Mouse (Mus musculus) intestine, embryonic 15.5 days (tissue): ENCODE data around the gene Gna15. TPM values are rescaled to one million over a fixed set of nuclear protein-coding genes. Genes with fewer than 3 reads are reported as not detected.

ENCODE experiments used
- ATAC-seq: fragments of 200-750 bp; cut with Nextera tagmentation; 2 replicates; pipeline ENCODE4 v1.8.0; 2017; ENCODE audit warnings: moderate TSS enrichment, moderate library complexity
- H3K27ac ChIP-seq: fragments of 300-500 bp; sonication (generic); 2 replicates; pipeline ENCODE4 v1.5.1; 2015; ENCODE audit warnings: mild to moderate bottlenecking, inconsistent platforms
- H3K27me3 ChIP-seq: fragments of 300-500 bp; sonication (generic); replicated peaks from 2 replicates; pipeline ENCODE4 v1.6.1; 2015; ENCODE audit warnings: inconsistent platforms
- H3K36me3 ChIP-seq: fragments of 300-500 bp; sonication (generic); 2 replicates; pipeline ENCODE4 v1.6.1; 2015; ENCODE audit warnings: inconsistent platforms
- H3K4me1 ChIP-seq: fragments of 300-500 bp; sonication (generic); replicated peaks from 2 replicates; pipeline ENCODE4 v1.6.1; 2015; ENCODE audit warnings: inconsistent platforms
- H3K4me2 ChIP-seq: fragments of 300-500 bp; sonication (generic); replicated peaks from 2 replicates; pipeline ENCODE4 v1.6.1; 2015; ENCODE audit warnings: mild to moderate bottlenecking, inconsistent platforms
- H3K4me3 ChIP-seq: fragments of 300-500 bp; sonication (generic); replicated peaks from 2 replicates; pipeline ENCODE4 v1.5.1; 2015; ENCODE audit warnings: inconsistent platforms
- H3K9ac ChIP-seq: fragments of 300-500 bp; sonication (generic); 2 replicates; pipeline ENCODE4 v1.6.1; 2015; ENCODE audit warnings: inconsistent platforms
- H3K9me3 ChIP-seq: fragments of 300-500 bp; sonication (generic); 2 replicates; pipeline ENCODE4 v1.6.1; 2016; ENCODE audit warnings: inconsistent platforms
- WGBS: fragments of 180-500 bp; shearing (Covaris S2); methylation state at CpG from one replicate; pipeline ENCODE4 v1.1.7; 2015; 5-methylcytosine and 5-hydroxymethylcytosine counted together
- polyA plus RNA-seq: library from polyadenylated mRNA; unstranded; fragments of >200 nt; fragmentation: Nextera tagmentation; extraction: Ambion mirVana; gene quantifications from 2 replicates; pipeline ENCODE4 v1.2.1, GENCODE M21; 2015

Gene Gna15
- polyA plus RNA-seq, 1 experiment from 2014 or later = 0.97 TPM

DNA sequence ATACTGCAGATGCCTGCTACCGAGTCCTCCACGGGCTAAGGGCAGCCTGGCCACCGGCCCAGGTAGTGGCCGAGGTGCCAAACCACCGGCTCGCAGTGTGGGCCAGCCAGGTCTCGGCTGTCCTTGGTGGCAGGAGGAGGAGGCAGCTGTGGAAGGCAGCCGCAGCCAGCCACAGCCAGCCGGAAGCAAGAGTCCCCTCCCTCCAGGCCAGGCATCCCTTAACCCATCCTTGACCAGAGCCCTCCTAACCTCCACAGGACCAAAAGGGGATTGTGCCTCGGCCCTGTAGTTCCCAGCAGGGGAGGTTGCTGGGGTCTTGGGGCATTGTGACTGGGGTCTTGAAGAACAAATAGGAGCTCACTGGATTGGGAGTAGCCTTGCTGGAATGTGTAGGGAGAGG lies 40.2 kb upstream of the Gna15 start:
- H3K9me3 ChIP-seq = no peaks in the 10 kb centered on the region
- peaks cover 22% of the 10 kb centered on the region for H3K36me3 ChIP-seq
- WGBS = 5% methylated on average over 10 of the region's 10 CpGs
- H3K27ac ChIP-seq = peak overlapping the region; percentile 75
- no peak for ATAC-seq
- H3K4me3 ChIP-seq = peak overlapping the region; percentile 30
- H3K9ac ChIP-seq = peak overlapping the region; percentile 45
- no peaks in the 10 kb centered on the region for H3K27me3 ChIP-seq
- H3K4me2 ChIP-seq = peak overlapping the region; percentile 87
- peaks cover 61% of the 10 kb centered on the region for H3K4me1 ChIP-seq

DNA sequence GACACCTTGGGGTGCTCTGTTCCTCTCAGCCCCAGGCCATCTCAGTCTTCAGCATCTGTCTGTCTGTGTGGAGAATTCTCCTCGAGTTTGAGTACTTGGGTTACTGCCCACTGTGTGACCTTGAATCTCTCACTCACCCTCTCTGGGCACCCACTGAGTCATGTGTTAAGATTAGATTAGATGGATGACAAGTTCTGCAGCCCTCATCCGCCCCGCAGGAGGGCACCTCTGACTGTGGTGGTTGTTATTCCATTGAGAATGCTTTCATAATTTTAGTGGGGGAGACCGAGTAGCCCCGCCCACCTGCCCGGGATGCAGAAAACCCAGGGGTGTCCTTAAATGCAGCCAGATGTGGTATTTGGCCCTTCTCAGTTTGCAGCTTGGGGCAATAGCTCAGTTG lies 39.5 kb upstream of the Gna15 start:
- no peak for ATAC-seq
- Histone ChIP-seq H3K27ac (peak overlapping the region; percentile 75), H3K9me3 (no peaks in the 10 kb centered on the region), H3K27me3 (no peaks in the 10 kb centered on the region), H3K4me3 (peak overlapping the region; percentile 30; the same call in 1 of the 2 replicates), H3K4me2 (peak overlapping the region; percentile 87), H3K36me3 (peaks cover 22% of the 10 kb centered on the region), H3K4me1 (peaks cover 56% of the 10 kb centered on the region), H3K9ac (peak overlapping the region; percentile 45)
- 34% methylated on average over 6 of the region's 6 CpGs for whole genome bisulfite sequencing

DNA sequence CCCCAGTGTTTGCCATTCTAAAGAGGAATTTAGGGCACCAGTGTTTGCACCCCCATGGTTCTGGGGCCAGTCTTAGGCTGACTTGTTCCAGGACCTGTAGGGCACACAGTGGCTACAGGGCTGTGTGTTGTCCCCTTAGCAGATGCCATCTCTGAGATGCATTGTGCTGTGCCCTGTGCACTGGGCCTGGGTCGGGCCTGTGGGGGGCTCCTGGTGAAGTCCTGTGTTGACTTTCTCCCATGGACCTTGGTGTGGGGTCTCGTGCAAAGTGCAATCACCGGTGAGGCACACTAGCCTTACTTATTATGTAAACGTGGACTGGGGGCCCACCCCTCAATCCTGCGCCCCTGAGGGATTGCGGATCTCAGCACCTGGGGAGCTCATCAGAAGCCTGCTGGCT lies 38.4 kb upstream of the Gna15 start:
- peaks cover 48% of the 10 kb centered on the region for H3K4me1 ChIP-seq
- H3K27ac ChIP-seq = no peak overlapping the region
- peak overlapping the region; percentile 2 for H3K4me3 ChIP-seq
- H3K4me2 ChIP-seq = peak overlapping the region; percentile 87
- ATAC-seq = no peak
- H3K27me3 ChIP-seq = no peaks in the 10 kb centered on the region
- peaks cover 22% of the 10 kb centered on the region for H3K36me3 ChIP-seq
- no peaks in the 10 kb centered on the region for H3K9me3 ChIP-seq
- H3K9ac ChIP-seq = peak overlapping the region; percentile 23
- WGBS = 60% methylated on average over 6 of the region's 6 CpGs

DNA sequence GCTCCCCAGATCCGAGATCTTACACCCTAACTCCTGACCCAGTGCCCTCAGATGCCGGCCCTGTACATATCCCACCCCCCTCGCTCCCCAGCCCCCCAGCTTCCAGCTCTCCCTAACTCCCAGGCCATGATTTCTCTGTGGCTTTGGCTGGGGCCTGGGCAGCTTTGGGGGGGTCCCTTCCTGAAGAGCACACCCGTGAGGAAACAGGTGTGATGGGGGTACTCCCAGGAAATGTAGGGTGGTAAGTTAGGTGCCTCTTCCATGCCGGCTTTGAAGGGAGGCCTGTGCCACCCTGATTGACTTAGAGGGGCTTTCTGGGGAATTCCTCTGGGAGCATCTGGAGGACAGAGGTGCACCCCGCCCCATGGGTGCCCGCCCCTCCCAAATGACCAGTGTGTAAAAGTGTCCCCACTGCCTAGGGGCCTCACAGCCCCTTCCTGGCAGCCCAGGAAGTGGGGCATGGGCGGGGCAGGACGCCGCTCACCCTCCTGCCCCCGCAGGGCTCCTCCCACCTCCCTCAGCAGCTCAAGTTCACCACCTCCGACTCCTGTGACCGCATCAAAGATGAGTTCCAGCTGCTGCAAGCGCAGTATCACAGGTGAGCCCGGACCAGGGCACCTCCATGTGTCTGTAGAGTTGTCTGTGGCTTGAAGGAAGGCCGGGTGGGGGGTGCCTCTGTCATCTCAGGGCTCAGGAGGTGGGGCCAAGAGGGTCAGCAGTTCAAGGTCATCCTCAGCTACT lies 36.9 kb upstream of the Gna15 start:
- H3K4me2 ChIP-seq = peak overlapping the region; percentile 87
- H3K27me3 ChIP-seq = no peaks in the 10 kb centered on the region
- H3K9me3 ChIP-seq = no peaks in the 10 kb centered on the region
- H3K9ac ChIP-seq = peak overlapping the region; percentile 98
- ATAC-seq = peak; percentile 53
- peak overlapping the region; percentile 91 for H3K4me3 ChIP-seq
- 7% methylated on average over 16 of the region's 16 CpGs for WGBS
- H3K27ac ChIP-seq = peak overlapping the region; percentile 95
- H3K4me1 ChIP-seq = peaks cover 48% of the 10 kb centered on the region
- peaks cover 16% of the 10 kb centered on the region for H3K36me3 ChIP-seq

DNA sequence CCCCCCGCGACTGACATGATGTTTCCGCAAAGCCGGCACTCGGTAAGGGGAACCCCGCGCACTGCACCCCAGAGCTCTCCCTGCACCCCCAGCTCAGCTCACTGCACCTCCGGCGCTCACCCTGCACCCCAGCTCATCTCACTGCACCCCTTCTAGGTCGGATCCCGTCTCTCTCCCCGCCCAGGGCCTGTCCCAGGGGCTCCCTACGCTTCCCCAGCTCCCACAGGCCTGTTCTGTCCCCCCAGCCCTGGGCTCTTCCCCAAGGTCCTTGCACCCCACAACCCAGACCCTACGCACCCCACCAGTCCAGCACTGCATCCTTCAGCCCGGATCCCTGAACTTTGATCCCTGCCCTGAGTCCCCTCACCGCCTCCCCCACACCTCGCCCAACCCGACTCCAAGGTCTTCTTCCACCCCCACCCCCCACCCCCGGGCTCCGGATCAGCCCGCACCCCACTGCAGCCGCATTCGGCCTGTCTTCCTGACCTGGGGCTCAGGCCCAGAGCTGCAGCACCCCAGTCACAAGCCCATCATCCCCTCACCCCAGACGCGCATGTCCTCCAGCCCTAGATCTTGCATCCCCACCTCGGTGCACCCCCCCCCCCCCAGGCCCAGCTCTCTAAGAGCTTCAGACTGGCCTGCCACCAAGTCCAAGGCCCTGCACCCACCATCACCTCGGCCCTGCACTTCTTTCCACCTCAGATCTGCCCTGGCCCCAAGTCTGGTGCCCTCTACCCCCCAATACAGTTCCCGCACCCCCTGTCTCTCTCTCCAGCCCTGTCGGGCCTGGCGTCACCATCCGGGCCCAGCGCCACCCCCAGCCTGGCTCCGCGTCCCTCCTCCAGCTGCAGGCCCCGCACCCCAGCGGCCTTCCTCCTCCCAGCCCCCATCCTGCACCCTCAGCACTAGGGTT lies 35.9 kb upstream of the Gna15 start:
- Histone ChIP-seq H3K9ac (peak overlapping the region; percentile 98), H3K27ac (peak overlapping the region; percentile 95), H3K36me3 (peaks cover 6% of the 10 kb centered on the region; the same call in 1 of the 2 replicates), H3K4me3 (peak overlapping the region; percentile 91), H3K9me3 (no peaks in the 10 kb centered on the region), H3K4me1 (peaks cover 42% of the 10 kb centered on the region), H3K4me2 (peak overlapping the region; percentile 87), H3K27me3 (no peaks in the 10 kb centered on the region)
- under 1% methylated on average over 35 of the region's 36 CpGs for WGBS
- peak; percentile 54 for ATAC-seq

- Histone ChIP-seq H3K4me1 (peaks cover 35% of the 10 kb centered on the region), H3K4me2 (peak within 1 kb of the TSS; percentile 87), H3K4me3 (peak within 1 kb of the TSS; percentile 91), H3K27ac (peak within 1 kb of the TSS; percentile 95), H3K36me3 (peaks cover 3% of the 10 kb centered on the region; the same call in 1 of the 2 replicates), H3K27me3 (no peaks in the 10 kb centered on the region), H3K9me3 (no peaks in the 10 kb centered on the region), H3K9ac (peak within 1 kb of the TSS; percentile 98)
- under 1% methylated on average over 51 of the region's 53 CpGs for WGBS
- peak; percentile 81 for ATAC-seq
Observed at GRCm38 (mm10) chr10:81559163-81559626, 35.2 kb upstream of the Gna15 start, which contains the start of gene Aes. Gene Aes (plus strand): TSS chr10:81559488.

- H3K9me3 ChIP-seq = no peaks in the 10 kb centered on the region
- 19% methylated on average over 1 of the region's 1 CpGs for WGBS
- peaks cover 3% of the 10 kb centered on the region; the same call in 1 of the 2 replicates for H3K36me3 ChIP-seq
- H3K4me3 ChIP-seq = no peak overlapping the region
- H3K4me1 ChIP-seq = peaks cover 20% of the 10 kb centered on the region
- no peak for ATAC-seq
- no peak overlapping the region for H3K4me2 ChIP-seq
- no peaks in the 10 kb centered on the region for H3K27me3 ChIP-seq
- no peak overlapping the region for H3K27ac ChIP-seq
- H3K9ac ChIP-seq = no peak overlapping the region
Observed at GRCm38 (mm10) chr10:81557491-81557890, 33.5 kb upstream of the Gna15 start.

GRCm38 (mm10) chr10:81556282-81556681 lies 32.3 kb upstream of the Gna15 start:
- ATAC-seq = no peak
- Histone ChIP-seq H3K9ac (no peak overlapping the region), H3K4me2 (no peak overlapping the region), H3K36me3 (no peaks in the 10 kb centered on the region), H3K4me3 (no peak overlapping the region), H3K27me3 (no peaks in the 10 kb centered on the region), H3K27ac (no peak overlapping the region), H3K4me1 (peaks cover 15% of the 10 kb centered on the region), H3K9me3 (no peaks in the 10 kb centered on the region)
- 76% methylated on average over 3 of the region's 3 CpGs for WGBS

DNA sequence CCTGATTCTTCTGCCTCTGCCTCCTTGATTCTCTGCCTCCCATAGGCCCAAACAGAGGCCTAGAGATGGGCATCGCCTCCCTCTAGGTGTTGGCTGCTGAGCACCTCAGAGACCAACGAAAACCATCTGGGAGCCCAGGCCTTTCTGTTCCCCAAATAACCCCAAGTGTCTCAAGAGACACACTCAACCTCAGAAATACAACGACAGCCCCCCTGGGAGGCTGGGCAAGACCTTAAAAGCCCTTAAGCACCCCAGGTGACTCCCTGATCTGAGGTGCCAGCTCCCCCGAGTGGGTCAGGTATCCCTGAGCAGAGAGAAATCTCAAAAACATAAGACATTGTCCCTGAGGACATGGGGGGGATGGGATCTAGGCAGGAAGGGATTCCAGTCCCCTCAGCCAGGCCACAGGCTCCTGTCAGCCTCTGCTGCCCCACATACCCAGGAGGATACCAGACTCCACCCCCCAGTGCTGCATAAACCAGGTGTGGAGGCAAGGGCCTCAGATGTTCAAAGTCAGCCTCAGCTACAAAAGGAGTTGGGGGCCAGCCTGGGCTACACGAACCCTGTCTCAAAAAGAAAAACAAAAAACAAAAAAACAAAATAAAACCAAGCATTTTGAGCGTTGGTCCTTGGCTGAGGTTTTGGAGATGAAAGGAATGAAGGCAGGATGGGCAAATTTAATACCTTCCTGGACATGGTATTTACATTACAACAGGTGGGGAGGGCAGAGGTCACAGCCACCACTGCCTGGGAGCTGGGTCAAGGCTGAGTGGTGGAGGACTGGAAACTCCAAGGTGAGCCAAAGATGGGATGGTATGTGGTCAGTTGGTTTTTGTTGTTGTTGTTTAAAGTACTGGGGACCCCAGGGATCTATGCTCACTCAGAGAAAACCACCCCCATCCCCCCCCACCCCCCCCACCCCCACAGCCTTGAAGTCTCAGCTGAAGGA lies 30.1 kb upstream of the Gna15 start:
- peaks cover 9% of the 10 kb centered on the region for H3K4me1 ChIP-seq
- no peak for ATAC-seq
- H3K9ac ChIP-seq = no peak overlapping the region
- H3K27ac ChIP-seq = no peak overlapping the region
- no peak overlapping the region for H3K4me2 ChIP-seq
- H3K9me3 ChIP-seq = no peaks in the 10 kb centered on the region
- no peaks in the 10 kb centered on the region for H3K36me3 ChIP-seq
- WGBS = 83% methylated on average over 6 of the region's 6 CpGs
- no peaks in the 10 kb centered on the region for H3K27me3 ChIP-seq
- no peak overlapping the region for H3K4me3 ChIP-seq

DNA sequence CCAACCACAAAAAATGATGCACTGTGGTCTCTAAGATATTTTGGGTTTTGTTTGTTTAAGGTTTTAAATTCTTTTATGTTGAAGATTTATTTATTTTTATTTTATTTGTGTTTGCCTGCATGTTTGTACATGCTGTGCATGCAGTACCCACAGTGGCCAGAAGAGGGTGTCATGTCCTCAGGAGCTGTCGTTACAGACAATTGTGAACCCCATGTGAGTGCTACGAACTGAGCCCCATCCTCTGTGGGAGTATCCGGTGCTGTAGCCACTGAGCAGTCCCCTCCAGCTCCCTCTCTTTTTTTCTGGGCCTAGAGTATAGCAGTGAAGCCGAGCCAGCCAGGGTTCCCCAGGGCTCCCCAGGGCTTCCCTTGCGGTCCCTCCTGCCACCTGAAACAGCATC lies 29.2 kb upstream of the Gna15 start:
- WGBS = 91% methylated on average over 5 of the region's 5 CpGs
- no peaks in the 10 kb centered on the region for H3K9me3 ChIP-seq
- H3K27me3 ChIP-seq = no peaks in the 10 kb centered on the region
- H3K36me3 ChIP-seq = no peaks in the 10 kb centered on the region
- peaks cover 6% of the 10 kb centered on the region for H3K4me1 ChIP-seq
- no peak overlapping the region for H3K9ac ChIP-seq
- ATAC-seq = no peak
- no peak overlapping the region for H3K4me3 ChIP-seq
- H3K27ac ChIP-seq = no peak overlapping the region
- H3K4me2 ChIP-seq = no peak overlapping the region

GRCm38 (mm10) chr10:81551597-81552102 lies 27.6 kb upstream of the Gna15 start:
- Histone ChIP-seq H3K27me3 (no peaks in the 10 kb centered on the region), H3K9me3 (no peaks in the 10 kb centered on the region), H3K9ac (no peak overlapping the region), H3K4me1 (peaks cover 11% of the 10 kb centered on the region), H3K27ac (peak overlapping the region; percentile 72; the same call in 1 of the 2 replicates), H3K4me2 (0 out of 2 replicates have a peak overlapping the region, but pooled peaks have one; percentile 24), H3K4me3 (no peak overlapping the region), H3K36me3 (no peaks in the 10 kb centered on the region)
- peak; percentile 85 for ATAC-seq
- WGBS = 3% methylated on average over 12 of the region's 12 CpGs
